Mouse (Mus musculus): ENCODE measurements around the gene Fggy. TPM values are rescaled to one million over a fixed set of nuclear protein-coding genes. Genes with fewer than 3 reads are reported as not detected.

Gene Fggy
- total and polyA plus RNA-seq, 3 experiments, result not detected

- H3K27ac ChIP-seq (ENCODE audit: control insufficient read depth, low read depth, low read length), result no peak overlapping the region
- no peaks in the 10 kb centered on the region for H3K4me1 ChIP-seq (ENCODE audit: control insufficient read depth in 1 of 2, insufficient read depth in 2 of 2, low read length in 2 of 2)
- TF ChIP-seq ZC3H11A (IDR thresholded peaks at IDR 0.05; ENCODE audit: low read depth, low read length) (no peak), CTCF (IDR thresholded peaks at IDR 0.05 in 2 of 3, conservative IDR thresholded peaks at IDR 0.05 in 1 of 3; ENCODE audit: control insufficient read depth in 1 of 3, insufficient read depth in 1 of 3, low read depth in 2 of 3, low read length in 3 of 3, poor library complexity in 1 of 3, severe bottlenecking in 1 of 3) (no peak), MAZ (IDR thresholded peaks at IDR 0.05; ENCODE audit: low read depth, low read length) (no peak), MYC (IDR thresholded peaks at IDR 0.05; ENCODE audit: low read depth, low read length) (no peak), HCFC1 (IDR thresholded peaks at IDR 0.05; ENCODE audit: low read depth, low read length) (no peak), EP300 (IDR thresholded peaks at IDR 0.05; ENCODE audit: low read depth in 1 of 2, low read length in 2 of 2) (no peak), ETS1 (IDR thresholded peaks at IDR 0.05; ENCODE audit: low read depth, low read length) (no peak), POLR2AphosphoS5 (IDR thresholded peaks at IDR 0.05; ENCODE audit: borderline replicate concordance, low read depth, low read length) (no peak), NRF1 (IDR thresholded peaks at IDR 0.05; ENCODE audit: insufficient read depth, low read depth, low read length, poor library complexity, severe bottlenecking) (no peak), SIN3A (IDR thresholded peaks at IDR 0.05; ENCODE audit: low read length) (no peak), ZMIZ1 (IDR thresholded peaks at IDR 0.05; ENCODE audit: low read depth, low read length) (no peak), RAD21 (IDR thresholded peaks at IDR 0.05; ENCODE audit: low read depth, low read length) (no peak), TAL1 (IDR thresholded peaks at IDR 0.05; ENCODE audit: low read length) (no peak), ZKSCAN1 (IDR thresholded peaks at IDR 0.05; ENCODE audit: low read depth, low read length) (no peak)
- no peaks in the 10 kb centered on the region for H3K9me3 ChIP-seq (replicated peaks; ENCODE audit: insufficient read depth, low read length)
- no peaks in the 10 kb centered on the region for H3K36me3 ChIP-seq (ENCODE audit: control insufficient read depth in 1 of 2, insufficient read depth in 2 of 2, low read length in 2 of 2)
- no peak overlapping the region for H3K9ac ChIP-seq (ENCODE audit: control insufficient read depth, low read depth, low read length, poor library complexity, severe bottlenecking)
- DNase-seq (ENCODE audit: low read depth, low spot score), result no peak
- no peaks in the 10 kb centered on the region for H3K27me3 ChIP-seq (ENCODE audit: control insufficient read depth in 1 of 2, insufficient read depth in 2 of 2, low read length in 2 of 2)
- no peaks in the 10 kb centered on the region for H3K79me2 ChIP-seq (ENCODE audit: control insufficient read depth, insufficient read depth, low read length, poor library complexity)
- no peak overlapping the region for H3K4me3 ChIP-seq (ENCODE audit: control insufficient read depth in 1 of 2, insufficient read depth in 1 of 2, low read depth in 2 of 2, low read length in 2 of 2)
Observed at GRCm38 (mm10) chr4:95881751-95882350, 324.5 kb downstream of the Fggy start.

- Histone ChIP-seq H3K36me3 (ENCODE audit: control insufficient read depth in 1 of 2, insufficient read depth in 2 of 2, low read length in 2 of 2) (no peaks in the 10 kb centered on the region), H3K9ac (ENCODE audit: control insufficient read depth, low read depth, low read length, poor library complexity, severe bottlenecking) (no peak overlapping the region), H3K27ac (ENCODE audit: control insufficient read depth, low read depth, low read length) (no peak overlapping the region), H3K9me3 (replicated peaks; ENCODE audit: insufficient read depth, low read length) (no peaks in the 10 kb centered on the region), H3K4me1 (ENCODE audit: control insufficient read depth in 1 of 2, insufficient read depth in 2 of 2, low read length in 2 of 2) (no peaks in the 10 kb centered on the region), H3K4me3 (ENCODE audit: control insufficient read depth in 1 of 2, insufficient read depth in 1 of 2, low read depth in 2 of 2, low read length in 2 of 2) (no peak overlapping the region), H3K27me3 (ENCODE audit: control insufficient read depth in 1 of 2, insufficient read depth in 2 of 2, low read length in 2 of 2) (no peaks in the 10 kb centered on the region; a peak in 1 of 4 replicates), H3K79me2 (ENCODE audit: control insufficient read depth, insufficient read depth, low read length, poor library complexity) (no peaks in the 10 kb centered on the region)
- no peak for TF ChIP-seq TAL1 (IDR thresholded peaks at IDR 0.05; ENCODE audit: low read length)
- TF ChIP-seq ELF1 (IDR thresholded peaks at IDR 0.05; ENCODE audit: low read depth, low read length), result no peak
- TF ChIP-seq SIN3A (IDR thresholded peaks at IDR 0.05; ENCODE audit: low read length), result no peak
- TF ChIP-seq ZC3H11A (IDR thresholded peaks at IDR 0.05; ENCODE audit: low read depth, low read length), result no peak
- no peak for TF ChIP-seq KAT2A (conservative IDR thresholded peaks at IDR 0.05; ENCODE audit: low read depth, low read length)
- TF ChIP-seq CTCF (IDR thresholded peaks at IDR 0.05 in 2 of 3, conservative IDR thresholded peaks at IDR 0.05 in 1 of 3; ENCODE audit: control insufficient read depth in 1 of 3, insufficient read depth in 1 of 3, low read depth in 2 of 3, low read length in 3 of 3, poor library complexity in 1 of 3, severe bottlenecking in 1 of 3), result no peak
- TF ChIP-seq UBTF (IDR thresholded peaks at IDR 0.05; ENCODE audit: borderline replicate concordance, insufficient read depth, low read depth, low read length), result no peak
- TF ChIP-seq GABPA (IDR thresholded peaks at IDR 0.05; ENCODE audit: low read depth, low read length), result no peak
- TF ChIP-seq EP300 (IDR thresholded peaks at IDR 0.05; ENCODE audit: low read depth in 1 of 2, low read length in 2 of 2), result no peak
- no peak for TF ChIP-seq MYB (IDR thresholded peaks at IDR 0.05; ENCODE audit: low read depth, low read length)
- TF ChIP-seq CHD1 (IDR thresholded peaks at IDR 0.05; ENCODE audit: low read depth, low read length), result no peak
- TF ChIP-seq POLR2AphosphoS5 (IDR thresholded peaks at IDR 0.05; ENCODE audit: borderline replicate concordance, low read depth, low read length), result no peak
- no peak for DNase-seq (ENCODE audit: low read depth, low spot score)
Observed at GRCm38 (mm10) chr4:95884184-95885145, 327.2 kb downstream of the Fggy start.
